Mouse (Mus musculus) megakaryocyte, embryonic 14.5 days (primary cell): Measurements from ENCODE around the gene Kif13a. TPM values are rescaled to one million over a fixed set of nuclear protein-coding genes. Genes with fewer than 3 reads are reported as not detected.

Experiments used
- H3K27me3 ChIP-seq: replicated peaks from 2 replicates; pipeline ENCODE3; 2012; ENCODE audit warnings: inconsistent platforms
- H3K36me3 ChIP-seq: replicated peaks from 2 replicates; pipeline ENCODE3; 2012; ENCODE audit warnings: low read length, inconsistent platforms, mixed read lengths
- H3K4me1 ChIP-seq: 2 replicates; pipeline ENCODE4 v1.6.1; 2012; ENCODE audit warnings: inconsistent platforms
- H3K4me3 ChIP-seq: replicated peaks from 2 replicates; pipeline ENCODE3; 2012; ENCODE audit warnings: moderate library complexity, mild to moderate bottlenecking, inconsistent platforms
- H3K9me3 ChIP-seq: 2 replicates; pipeline ENCODE4 v1.6.1; 2012; ENCODE audit warnings: inconsistent platforms
- FLI1 ChIP-seq: IDR thresholded peaks from 2 replicates; pipeline ENCODE4 v1.6.1; 2012; ENCODE audit warnings: low read length, inconsistent platforms, mixed read lengths
- GATA1 ChIP-seq: IDR thresholded peaks from 3 replicates; pipeline ENCODE4 v1.6.1; 2012; ENCODE audit warnings: mixed read lengths, low read length, inconsistent platforms, borderline replicate concordance
- polyA plus RNA-seq: library from polyadenylated mRNA; stranded (reverse); fragments of >175 nt; gene quantifications from 2 replicates; pipeline ENCODE4 v1.2.3, GENCODE M21; 2012; ENCODE audit warnings: low replicate concordance; ENCODE audit not compliant: insufficient read depth

Gene Kif13a
- polyA plus RNA-seq, 1 experiment, result 4.7 TPM

GRCm38 (mm10) chr13:46949741-46950140 lies 20.1 kb upstream of the Kif13a start:
- H3K36me3 ChIP-seq, result no peaks in the 10 kb centered on the region
- no peak for TF ChIP-seq GATA1
- TF ChIP-seq FLI1, result no peak
- H3K4me3 ChIP-seq, result no peak overlapping the region
- H3K9me3 ChIP-seq, result no peaks in the 10 kb centered on the region; the same call in 1 of the 2 replicates
- peaks cover 32% of the 10 kb centered on the region for H3K4me1 ChIP-seq
- peaks cover 14% of the 10 kb centered on the region for H3K27me3 ChIP-seq

DNA sequence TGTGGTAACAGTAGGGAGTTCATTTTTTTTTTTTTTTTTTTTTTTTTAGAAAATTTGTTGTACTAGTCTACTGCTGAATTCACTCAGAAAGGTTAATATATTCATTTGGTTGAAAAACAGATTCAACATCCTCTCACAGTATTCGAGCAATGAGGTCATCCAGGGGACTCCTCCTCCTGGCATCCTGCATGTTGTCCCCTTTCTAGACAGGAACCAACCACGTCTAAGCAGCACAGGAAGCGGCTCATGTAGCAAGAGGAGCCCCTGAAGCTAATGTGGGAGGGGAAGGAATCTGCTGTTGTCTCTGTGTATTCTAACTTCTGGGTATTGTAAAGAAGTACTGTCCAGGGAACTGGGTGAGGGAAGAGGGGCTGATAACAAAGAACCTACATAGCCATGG lies 18.4 kb upstream of the Kif13a start:
- no peaks in the 10 kb centered on the region for H3K36me3 ChIP-seq
- TF ChIP-seq FLI1 (no peak), GATA1 (no peak)
- no peaks in the 10 kb centered on the region; the same call in 1 of the 2 replicates for H3K9me3 ChIP-seq
- H3K4me3 ChIP-seq, result peak overlapping the region; percentile 46
- peaks cover 26% of the 10 kb centered on the region for H3K4me1 ChIP-seq
- peaks cover 10% of the 10 kb centered on the region for H3K27me3 ChIP-seq

GRCm38 (mm10) chr13:46946041-46946440 lies 16.4 kb upstream of the Kif13a start:
- TF ChIP-seq GATA1 (no peak), FLI1 (no peak)
- Histone ChIP-seq H3K27me3 (peaks cover 5% of the 10 kb centered on the region), H3K36me3 (no peaks in the 10 kb centered on the region), H3K4me3 (no peak overlapping the region), H3K9me3 (peaks cover 9% of the 10 kb centered on the region), H3K4me1 (peaks cover 26% of the 10 kb centered on the region)

DNA sequence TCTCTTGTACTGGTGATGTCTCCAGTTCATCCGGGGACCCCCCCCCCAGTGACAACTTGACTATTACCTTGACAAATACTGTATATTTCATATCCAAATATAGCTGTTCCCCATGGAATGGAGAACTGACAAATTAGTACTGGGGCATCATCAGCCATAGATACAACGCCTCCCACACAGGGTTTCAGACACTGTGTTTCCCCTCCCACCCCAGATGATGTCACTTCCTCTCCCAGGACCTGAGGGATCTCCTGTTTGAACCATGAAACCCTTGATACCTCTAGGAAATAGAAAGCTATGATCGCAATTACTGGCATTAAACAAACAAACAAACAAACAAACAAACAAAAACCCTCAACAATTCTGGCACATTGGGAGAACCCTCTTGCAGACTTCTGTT lies 15.6 kb upstream of the Kif13a start:
- Histone ChIP-seq H3K36me3 (no peaks in the 10 kb centered on the region), H3K4me1 (peaks cover 26% of the 10 kb centered on the region), H3K9me3 (peaks cover 9% of the 10 kb centered on the region), H3K27me3 (peaks cover 1% of the 10 kb centered on the region), H3K4me3 (no peak overlapping the region)
- no peak for TF ChIP-seq FLI1
- TF ChIP-seq GATA1, result no peak

GRCm38 (mm10) chr13:46943294-46943693 lies 13.6 kb upstream of the Kif13a start:
- TF ChIP-seq GATA1, result no peak
- no peak for TF ChIP-seq FLI1
- peaks cover 24% of the 10 kb centered on the region for H3K4me1 ChIP-seq
- H3K36me3 ChIP-seq, result no peaks in the 10 kb centered on the region
- no peaks in the 10 kb centered on the region for H3K27me3 ChIP-seq
- H3K9me3 ChIP-seq, result peaks cover 9% of the 10 kb centered on the region; the same call in 1 of the 2 replicates
- H3K4me3 ChIP-seq, result no peak overlapping the region

DNA sequence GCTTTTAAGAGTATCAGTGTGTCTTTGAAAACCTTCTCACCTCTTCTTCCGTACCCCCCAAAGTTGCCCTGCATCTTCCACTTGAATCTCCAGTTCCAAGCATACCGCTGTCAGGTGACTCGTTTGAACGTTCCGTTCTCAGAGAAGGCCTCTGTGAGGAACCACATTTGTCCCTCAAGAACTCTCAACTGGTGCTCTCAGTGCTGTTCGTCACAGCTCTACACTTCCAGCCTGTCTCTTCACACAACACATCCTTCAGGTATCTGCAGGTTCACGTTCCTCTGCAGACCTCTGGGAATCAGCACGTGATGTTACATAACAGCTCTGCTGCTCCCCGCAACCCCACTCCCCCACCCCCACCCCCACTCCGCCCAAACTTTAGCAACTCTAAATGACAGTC lies 4.4 kb upstream of the Kif13a start:
- TF ChIP-seq FLI1 (no peak), GATA1 (no peak)
- Histone ChIP-seq H3K27me3 (no peaks in the 10 kb centered on the region), H3K36me3 (no peaks in the 10 kb centered on the region), H3K4me1 (peaks cover 76% of the 10 kb centered on the region), H3K9me3 (no peaks in the 10 kb centered on the region), H3K4me3 (no peak overlapping the region)

GRCm38 (mm10) chr13:46932846-46933245 lies 3.2 kb upstream of the Kif13a start:
- TF ChIP-seq FLI1 (no peak), GATA1 (no peak)
- H3K9me3 ChIP-seq, result no peaks in the 10 kb centered on the region
- no peak overlapping the region for H3K4me3 ChIP-seq

GRCm38 (mm10) chr13:46932049-46932448 lies 2.4 kb upstream of the Kif13a start:
- peaks cover 4% of the 10 kb centered on the region for H3K36me3 ChIP-seq
- TF ChIP-seq FLI1 (no peak), GATA1 (peak; percentile 82; the same call in 2 of the 3 replicates)
- H3K27me3 ChIP-seq, result no peaks in the 10 kb centered on the region
- peaks cover 79% of the 10 kb centered on the region for H3K4me1 ChIP-seq
- H3K4me3 ChIP-seq, result peak overlapping the region; percentile 56
- no peaks in the 10 kb centered on the region for H3K9me3 ChIP-seq

More at GRCm38 (mm10) chr13:46932846-46933245, 3.2 kb upstream of the Kif13a start:
- Histone ChIP-seq H3K27me3 (no peaks in the 10 kb centered on the region), H3K36me3 (no peaks in the 10 kb centered on the region), H3K4me1 (peaks cover 81% of the 10 kb centered on the region)

DNA sequence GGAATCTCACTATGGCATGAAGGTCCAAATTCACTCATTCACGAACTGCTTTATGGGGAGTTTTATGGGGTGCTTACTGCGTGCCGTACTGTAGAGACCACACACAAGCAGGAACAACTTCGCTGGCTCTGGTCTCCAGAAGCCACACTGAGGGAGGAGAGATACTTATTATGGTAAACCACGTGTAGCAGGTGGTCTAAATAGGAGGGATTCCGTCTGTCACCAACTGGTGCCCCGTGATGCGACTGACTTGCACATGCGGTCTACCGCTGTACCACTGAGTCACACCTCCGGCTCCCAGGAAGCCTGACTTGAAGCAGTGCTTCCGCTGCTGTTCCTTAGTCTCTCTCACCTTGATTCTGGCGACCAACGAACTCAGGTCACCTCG lies 986 bp upstream of the Kif13a start:
- TF ChIP-seq FLI1 (no peak), GATA1 (no peak)
- Histone ChIP-seq H3K9me3 (0 out of 2 replicates have a peak, but pooled peaks cover 3% of the 10 kb centered on the region), H3K4me3 (peak overlapping the region; percentile 95)

DNA sequence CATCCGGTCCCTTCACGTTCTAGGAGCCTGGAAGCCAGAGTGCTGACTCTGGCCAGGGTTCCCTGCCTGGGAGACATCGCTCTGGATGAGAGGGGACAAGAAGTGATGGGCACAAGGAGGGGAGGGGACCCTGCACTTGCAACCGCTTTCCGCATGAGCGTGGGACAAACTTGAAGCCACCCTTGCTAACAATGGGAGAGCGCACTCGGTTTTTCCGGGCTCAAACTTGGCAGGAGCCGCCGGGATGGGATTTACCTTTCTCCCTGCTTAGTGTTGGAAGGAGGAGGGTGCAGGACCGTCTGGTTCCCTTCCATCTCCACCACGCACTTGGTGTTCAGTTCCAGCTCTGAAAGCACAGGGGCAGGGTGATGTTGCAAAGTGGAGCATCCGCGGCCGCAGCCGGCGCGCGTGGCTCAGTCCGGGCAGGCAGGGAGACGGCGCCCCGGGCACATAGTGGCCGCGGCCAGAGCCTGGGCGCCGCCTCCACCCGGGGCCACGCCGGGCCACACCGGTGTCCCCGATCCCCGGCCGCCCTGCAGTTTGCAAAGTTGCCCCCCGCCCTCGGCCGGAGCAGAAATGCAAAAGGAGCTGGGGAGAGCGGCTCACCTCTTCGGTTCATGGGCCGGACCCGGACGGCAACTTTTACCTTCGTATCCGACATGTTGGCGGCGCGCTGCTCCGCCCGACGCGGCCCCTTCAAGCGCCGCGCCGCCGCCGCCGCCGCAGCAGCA lies 541 bp downstream of the Kif13a start:
- H3K9me3 ChIP-seq, result 0 out of 2 replicates have a peak, but pooled peaks cover 3% of the 10 kb centered on the region
- H3K27me3 ChIP-seq, result no peaks in the 10 kb centered on the region
- peak overlapping the region; percentile 95 for H3K4me3 ChIP-seq
- H3K36me3 ChIP-seq, result peaks cover 31% of the 10 kb centered on the region
- no peak for TF ChIP-seq FLI1
- TF ChIP-seq GATA1, result no peak
- peaks cover 64% of the 10 kb centered on the region for H3K4me1 ChIP-seq

More for the DNA sequence above, 986 bp upstream of the Kif13a start:
- Histone ChIP-seq H3K27me3 (no peaks in the 10 kb centered on the region), H3K4me1 (peaks cover 76% of the 10 kb centered on the region), H3K36me3 (peaks cover 18% of the 10 kb centered on the region)
